Mouse (Mus musculus): ENCODE data around the gene AI464131. TPM values are rescaled to one million over a fixed set of nuclear protein-coding genes. Genes with fewer than 3 reads are reported as not detected.
A peak's percentile ranks its signal among the peaks of the same experiment; 100 is the strongest.

The AI464131 gene
- polyA plus RNA-seq, 1 experiment from 2014 or later, result 11.6 TPM

DNA sequence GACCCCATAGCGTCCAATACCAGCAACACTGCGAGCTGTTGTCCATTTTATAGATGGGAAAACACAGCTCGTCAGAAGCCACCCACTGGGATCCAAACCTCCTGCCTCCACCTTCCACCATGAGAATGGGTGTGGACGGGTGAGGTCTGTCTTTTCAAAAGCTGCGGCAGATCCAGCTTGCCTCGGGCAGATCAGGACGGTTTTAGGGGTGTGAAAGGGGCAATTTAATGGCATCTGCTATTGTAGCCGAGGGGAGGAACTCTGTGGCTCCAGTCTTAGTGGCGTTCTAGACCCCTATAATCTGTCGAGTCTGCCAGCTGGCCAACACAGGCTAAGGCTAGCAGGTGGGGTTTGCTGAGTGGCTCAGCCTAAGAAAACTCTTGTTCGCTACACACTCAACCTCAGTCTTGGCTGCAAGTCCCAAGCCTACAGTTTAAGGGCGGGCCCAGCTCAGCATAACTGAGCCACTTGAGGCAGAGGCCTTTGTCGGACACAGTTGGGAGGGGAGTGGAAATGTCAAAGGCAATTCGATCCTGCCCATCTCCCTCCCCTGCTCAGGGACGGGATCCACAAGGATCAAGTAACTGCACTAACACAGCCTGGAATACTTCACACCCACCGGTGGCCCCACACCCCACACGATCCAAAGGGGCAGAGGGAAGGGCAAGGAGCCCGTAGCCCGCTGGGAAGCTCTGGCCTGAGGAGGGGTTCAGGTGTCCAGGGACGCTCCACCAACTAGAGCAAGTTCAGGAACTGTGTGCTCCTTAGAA is 520 bp downstream of the AI464131 start:
- H3K4me3 ChIP-seq (ENCODE audit: low read depth, low read length), result peak overlapping the region; percentile 51
- H3K4me2 ChIP-seq (replicated peaks; ENCODE audit: low read depth), result peak overlapping the region; percentile 80
- peak; percentile 31 for ATAC-seq
- peaks cover 21% of the 10 kb centered on the region for H3K27me3 ChIP-seq (replicated peaks; ENCODE audit: control insufficient read depth, insufficient read depth, low read length)
- no peak for TF ChIP-seq CTCF (IDR thresholded peaks at IDR 0.05; ENCODE audit: low read depth)
- H3K27ac ChIP-seq (ENCODE audit: low read depth, low read length), result peak overlapping the region; percentile 22; the same call in 1 of the 2 replicates
- no peaks in the 10 kb centered on the region for H3K9me3 ChIP-seq (ENCODE audit: control insufficient read depth)
- peaks cover 25% of the 10 kb centered on the region for H3K36me3 ChIP-seq (ENCODE audit: control insufficient read depth, insufficient read depth)
- peaks cover 8% of the 10 kb centered on the region; the same call in 1 of the 2 replicates for H3K4me1 ChIP-seq (replicated peaks; ENCODE audit: control insufficient read depth, insufficient read depth, low read length)
- peak overlapping the region; percentile 56 for H3K9ac ChIP-seq (ENCODE audit: low read depth, low read length)
- 11% methylated on average over 20 of the region's 20 CpGs for WGBS

DNA sequence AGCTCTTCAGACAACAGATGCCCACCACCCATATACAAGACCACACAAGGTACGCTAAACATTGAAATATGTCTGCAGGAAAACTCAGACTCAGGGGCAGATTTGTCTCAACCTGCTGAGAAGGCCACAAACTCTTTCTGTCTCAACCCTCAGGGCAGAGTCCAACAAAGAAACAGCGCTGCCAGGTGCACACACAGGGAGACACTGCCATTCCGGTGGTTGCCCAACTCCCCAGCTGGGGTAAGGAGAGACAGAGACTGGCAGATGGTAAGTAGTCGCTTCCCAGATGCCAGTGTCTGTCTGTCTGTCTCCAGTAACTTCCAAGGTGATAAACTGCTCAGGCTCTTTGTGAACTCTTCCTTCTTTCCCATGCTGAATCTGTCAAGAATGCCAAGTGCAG is 2.1 kb downstream of the AI464131 start:
- Histone ChIP-seq H3K27me3 (replicated peaks; ENCODE audit: control insufficient read depth, insufficient read depth, low read length) (peaks cover 21% of the 10 kb centered on the region), H3K4me1 (replicated peaks; ENCODE audit: control insufficient read depth, insufficient read depth, low read length) (0 out of 2 replicates have a peak, but pooled peaks cover 2% of the 10 kb centered on the region), H3K4me2 (replicated peaks; ENCODE audit: low read depth) (peak overlapping the region; percentile 80), H3K9ac (ENCODE audit: low read depth, low read length) (no peak overlapping the region), H3K4me3 (ENCODE audit: low read depth, low read length) (no peak overlapping the region), H3K27ac (ENCODE audit: low read depth, low read length) (peak overlapping the region; percentile 60; the same call in 1 of the 2 replicates), H3K36me3 (ENCODE audit: control insufficient read depth, insufficient read depth) (peaks cover 34% of the 10 kb centered on the region), H3K9me3 (ENCODE audit: control insufficient read depth) (no peaks in the 10 kb centered on the region)
- WGBS, result 46% methylated on average over 4 of the region's 4 CpGs
- no peak for TF ChIP-seq CTCF (IDR thresholded peaks at IDR 0.05; ENCODE audit: low read depth)
- ATAC-seq, result no peak

DNA sequence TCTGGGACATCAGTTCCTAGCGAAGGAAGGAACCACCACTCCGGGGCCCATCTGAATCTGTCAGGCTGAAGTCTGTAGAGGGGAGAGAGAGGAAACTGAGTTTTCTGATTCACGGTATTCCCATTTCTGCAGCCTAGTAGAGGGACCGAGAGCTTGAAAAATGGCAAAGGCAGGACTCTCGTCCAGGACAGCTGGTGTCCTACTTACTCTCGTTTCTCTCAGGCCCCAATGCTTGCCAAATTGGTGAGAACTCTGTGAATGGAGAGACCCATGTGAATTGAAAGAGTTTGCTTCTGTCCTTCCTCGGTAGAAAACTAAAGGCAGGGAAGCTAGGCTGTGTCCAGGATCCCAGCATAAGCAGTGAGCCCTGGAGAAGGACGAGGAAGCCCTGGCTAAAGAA is 3.3 kb downstream of the AI464131 start:
- 0 out of 2 replicates have a peak, but pooled peaks cover 2% of the 10 kb centered on the region for H3K4me1 ChIP-seq (replicated peaks; ENCODE audit: control insufficient read depth, insufficient read depth, low read length)
- H3K27ac ChIP-seq (ENCODE audit: low read depth, low read length), result no peak overlapping the region
- H3K4me2 ChIP-seq (replicated peaks; ENCODE audit: low read depth), result no peak overlapping the region
- no peak for TF ChIP-seq CTCF (IDR thresholded peaks at IDR 0.05; ENCODE audit: low read depth)
- no peak overlapping the region for H3K9ac ChIP-seq (ENCODE audit: low read depth, low read length)
- H3K9me3 ChIP-seq (ENCODE audit: control insufficient read depth), result no peaks in the 10 kb centered on the region
- 80% methylated on average over 8 of the region's 8 CpGs for WGBS
- peaks cover 21% of the 10 kb centered on the region for H3K27me3 ChIP-seq (replicated peaks; ENCODE audit: control insufficient read depth, insufficient read depth, low read length)
- peaks cover 35% of the 10 kb centered on the region for H3K36me3 ChIP-seq (ENCODE audit: control insufficient read depth, insufficient read depth)
- ATAC-seq, result no peak
- no peak overlapping the region for H3K4me3 ChIP-seq (ENCODE audit: low read depth, low read length)

DNA sequence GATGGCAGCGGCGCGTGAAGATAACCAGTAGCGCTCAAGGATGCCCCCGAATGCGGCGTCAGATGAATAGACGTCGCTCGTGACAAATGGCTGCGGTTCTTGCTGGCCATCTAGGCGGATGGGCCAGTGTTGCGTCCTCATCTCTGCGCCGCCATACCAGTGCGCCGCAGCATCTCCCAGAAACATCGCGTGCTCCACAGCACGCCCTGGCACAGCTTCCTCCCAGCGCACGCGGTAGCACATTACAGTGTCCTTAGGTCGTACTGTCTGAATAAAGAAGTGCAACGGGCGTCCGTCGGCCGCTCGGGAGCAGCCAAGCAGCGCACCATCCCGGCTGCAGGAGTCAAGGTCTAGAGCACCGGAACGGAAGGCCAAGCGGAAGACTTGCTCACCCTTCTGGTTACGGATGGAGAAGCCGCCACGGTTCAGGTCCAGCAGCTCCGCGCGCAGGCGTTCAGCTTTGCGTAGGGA is 3.9 kb downstream of the AI464131 start:
- Histone ChIP-seq H3K9me3 (ENCODE audit: control insufficient read depth) (no peaks in the 10 kb centered on the region), H3K4me1 (replicated peaks; ENCODE audit: control insufficient read depth, insufficient read depth, low read length) (0 out of 2 replicates have a peak, but pooled peaks cover 2% of the 10 kb centered on the region), H3K4me2 (replicated peaks; ENCODE audit: low read depth) (no peak overlapping the region), H3K27me3 (replicated peaks; ENCODE audit: control insufficient read depth, insufficient read depth, low read length) (peaks cover 21% of the 10 kb centered on the region), H3K9ac (ENCODE audit: low read depth, low read length) (no peak overlapping the region), H3K27ac (ENCODE audit: low read depth, low read length) (no peak overlapping the region), H3K36me3 (ENCODE audit: control insufficient read depth, insufficient read depth) (peaks cover 35% of the 10 kb centered on the region), H3K4me3 (ENCODE audit: low read depth, low read length) (no peak overlapping the region)
- no peak for ATAC-seq
- TF ChIP-seq CTCF (IDR thresholded peaks at IDR 0.05; ENCODE audit: low read depth), result peak; percentile 19; the same call in 1 of the 2 replicates
- WGBS, result 54% methylated on average over 43 of the region's 43 CpGs

DNA sequence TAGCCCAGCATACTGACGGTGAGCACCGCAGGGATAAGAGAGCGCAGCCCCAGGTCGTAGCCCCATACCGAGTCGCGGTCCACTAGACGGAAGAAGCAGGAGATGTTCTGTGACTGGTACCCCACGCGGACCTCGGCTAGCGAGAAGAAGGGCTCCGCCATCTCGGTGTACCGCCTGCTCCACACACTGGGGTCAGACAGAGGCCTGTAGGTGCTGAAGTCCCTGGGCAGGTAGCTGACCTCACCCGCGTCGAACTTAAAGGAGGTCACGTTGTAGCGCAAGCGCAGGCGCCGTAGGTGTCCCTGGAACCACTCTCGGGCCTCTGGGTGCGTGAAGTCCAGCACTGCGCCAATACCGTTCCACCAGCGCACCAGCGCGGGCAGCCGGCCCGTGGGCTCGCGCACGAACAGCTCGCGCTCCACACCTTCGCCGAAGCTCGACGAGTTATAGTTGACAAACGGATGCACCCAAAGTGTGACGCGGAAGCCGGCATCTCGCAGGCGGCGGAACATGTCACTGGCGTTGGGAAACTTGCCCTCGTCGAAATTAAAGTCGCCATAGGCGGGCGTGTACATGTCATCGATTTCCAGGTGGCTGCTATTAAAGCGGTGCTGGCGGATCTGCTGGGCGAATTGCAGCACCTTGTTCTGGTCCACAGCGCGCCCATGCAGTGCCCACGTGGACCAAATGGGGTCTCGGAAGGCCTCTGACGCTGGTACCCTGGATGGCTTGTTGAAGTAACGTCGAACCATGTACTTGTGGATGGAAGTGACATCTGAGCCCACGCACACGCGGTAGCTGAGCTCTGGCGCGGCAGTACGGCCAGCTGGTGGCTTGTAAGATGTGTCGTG is 4.7 kb downstream of the AI464131 start:
- 37% methylated on average over 72 of the region's 72 CpGs for WGBS
- H3K27ac ChIP-seq (ENCODE audit: low read depth, low read length), result no peak overlapping the region
- 0 out of 2 replicates have a peak, but pooled peaks cover 2% of the 10 kb centered on the region for H3K4me1 ChIP-seq (replicated peaks; ENCODE audit: control insufficient read depth, insufficient read depth, low read length)
- H3K27me3 ChIP-seq (replicated peaks; ENCODE audit: control insufficient read depth, insufficient read depth, low read length), result peaks cover 21% of the 10 kb centered on the region
- no peak for TF ChIP-seq CTCF (IDR thresholded peaks at IDR 0.05; ENCODE audit: low read depth)
- peak overlapping the region; percentile 32 for H3K4me2 ChIP-seq (replicated peaks; ENCODE audit: low read depth)
- no peak overlapping the region for H3K9ac ChIP-seq (ENCODE audit: low read depth, low read length)
- no peaks in the 10 kb centered on the region for H3K9me3 ChIP-seq (ENCODE audit: control insufficient read depth)
- H3K4me3 ChIP-seq (ENCODE audit: low read depth, low read length), result peak overlapping the region; percentile 5; the same call in 1 of the 2 replicates
- ATAC-seq, result no peak
- peaks cover 38% of the 10 kb centered on the region for H3K36me3 ChIP-seq (ENCODE audit: control insufficient read depth, insufficient read depth)

DNA sequence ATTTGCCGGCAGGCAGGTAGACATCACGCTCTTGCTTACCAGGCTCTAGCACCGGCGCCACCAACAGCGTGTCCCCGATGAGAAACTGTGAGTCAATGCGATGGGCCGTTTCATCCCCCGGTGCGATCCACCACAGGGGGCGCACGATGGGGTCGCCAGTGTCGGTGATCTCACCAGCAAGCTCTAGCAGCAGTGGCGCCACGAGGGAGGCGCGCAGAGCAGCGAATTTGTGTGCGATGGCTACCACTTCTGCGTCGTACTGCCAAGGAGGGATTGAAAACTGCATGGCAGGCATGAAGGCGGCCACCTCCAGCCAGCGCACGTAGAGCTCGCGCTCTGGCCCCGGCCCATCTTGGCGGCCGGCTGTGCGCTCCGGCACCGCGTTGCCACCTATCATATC is 5.3 kb downstream of the AI464131 start:
- H3K27me3 ChIP-seq (replicated peaks; ENCODE audit: control insufficient read depth, insufficient read depth, low read length), result peaks cover 21% of the 10 kb centered on the region
- no peaks in the 10 kb centered on the region for H3K9me3 ChIP-seq (ENCODE audit: control insufficient read depth)
- 30% methylated on average over 34 of the region's 34 CpGs for WGBS
- H3K27ac ChIP-seq (ENCODE audit: low read depth, low read length), result no peak overlapping the region
- H3K4me3 ChIP-seq (ENCODE audit: low read depth, low read length), result peak overlapping the region; percentile 5; the same call in 1 of the 2 replicates
- H3K9ac ChIP-seq (ENCODE audit: low read depth, low read length), result no peak overlapping the region
- H3K4me2 ChIP-seq (replicated peaks; ENCODE audit: low read depth), result peak overlapping the region; percentile 32
- TF ChIP-seq CTCF (IDR thresholded peaks at IDR 0.05; ENCODE audit: low read depth), result peak; percentile 62
- ATAC-seq, result no peak
- H3K4me1 ChIP-seq (replicated peaks; ENCODE audit: control insufficient read depth, insufficient read depth, low read length), result 0 out of 2 replicates have a peak, but pooled peaks cover 5% of the 10 kb centered on the region
- peaks cover 38% of the 10 kb centered on the region for H3K36me3 ChIP-seq (ENCODE audit: control insufficient read depth, insufficient read depth)

Data from intestine, postnatal 0 days (tissue).